Mouse (Mus musculus): ENCODE measurements around the gene Taar3. TPM values are rescaled to one million over a fixed set of nuclear protein-coding genes. Genes with fewer than 3 reads are reported as not detected.

Gene Taar3
- not detected in 2 replicates for polyA plus RNA-seq (2014; fragmentation: Nextera tagmentation; extraction: Ambion mirVana)

DNA sequence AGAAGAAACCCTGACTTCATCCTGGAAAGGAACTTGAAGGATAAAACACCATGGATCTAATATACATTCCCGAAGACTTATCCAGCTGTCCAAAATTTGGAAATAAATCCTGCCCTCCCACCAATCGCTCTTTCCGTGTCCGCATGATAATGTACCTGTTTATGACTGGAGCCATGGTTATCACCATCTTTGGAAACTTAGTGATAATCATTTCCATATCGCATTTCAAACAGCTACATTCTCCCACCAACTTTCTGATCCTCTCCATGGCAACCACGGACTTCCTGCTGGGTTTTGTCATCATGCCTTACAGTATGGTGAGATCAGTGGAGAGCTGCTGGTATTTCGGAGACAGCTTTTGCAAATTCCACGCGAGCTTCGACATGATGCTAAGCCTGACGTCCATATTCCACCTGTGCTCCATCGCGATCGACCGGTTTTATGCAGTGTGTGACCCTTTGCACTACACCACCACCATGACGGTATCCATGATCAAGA, at the start of gene Taar3:
Gene Taar3 (plus strand): TSS at position 51 of the 498 bp plus-strand sequence.
- Histone ChIP-seq H3K9ac (ENCODE audit: low read depth, low read length) (no peak within 1 kb of the TSS), H3K36me3 (ENCODE audit: control insufficient read depth, insufficient read depth, low read length) (no peaks in the 10 kb centered on the region), H3K27ac (ENCODE audit: low read depth, low read length) (no peak within 1 kb of the TSS), H3K4me3 (ENCODE audit: low read depth, low read length) (no peak within 1 kb of the TSS), H3K9me3 (replicated peaks; ENCODE audit: control insufficient read depth, low read length) (no peaks in the 10 kb centered on the region), H3K4me1 (ENCODE audit: control insufficient read depth, insufficient read depth, low read length) (no peaks in the 10 kb centered on the region), H3K4me2 (no peak within 1 kb of the TSS), H3K27me3 (ENCODE audit: control insufficient read depth, insufficient read depth, low read length) (no peaks in the 10 kb centered on the region)
- 83% methylated on average over 16 of the region's 16 CpGs for WGBS (ENCODE audit: insufficient replicate concordance)
- no peak for ATAC-seq (replicated peaks; ENCODE audit: insufficient number of reproducible peaks, low FRiP score, low TSS enrichment)

GRCm38 (mm10) chr10:23901119-23901518, 48.2 kb upstream of the Taar3 start:
- no peak for ATAC-seq (replicated peaks; ENCODE audit: insufficient number of reproducible peaks, low FRiP score, low TSS enrichment)
- no peaks in the 10 kb centered on the region for H3K9me3 ChIP-seq (replicated peaks; ENCODE audit: control insufficient read depth, low read length)
- no peak overlapping the region for H3K9ac ChIP-seq (ENCODE audit: low read depth, low read length)
- H3K27ac ChIP-seq (ENCODE audit: low read depth, low read length), result no peak overlapping the region
- H3K4me2 ChIP-seq, result no peak overlapping the region
- no peak overlapping the region for H3K4me3 ChIP-seq (ENCODE audit: low read depth, low read length)
- H3K4me1 ChIP-seq (ENCODE audit: control insufficient read depth, insufficient read depth, low read length), result no peaks in the 10 kb centered on the region
- 81% methylated on average over 3 of the region's 3 CpGs for WGBS (ENCODE audit: insufficient replicate concordance)
- no peaks in the 10 kb centered on the region for H3K36me3 ChIP-seq (ENCODE audit: control insufficient read depth, insufficient read depth, low read length)
- H3K27me3 ChIP-seq (ENCODE audit: control insufficient read depth, insufficient read depth, low read length), result no peaks in the 10 kb centered on the region

GRCm38 (mm10) chr10:23905661-23906060, 43.7 kb upstream of the Taar3 start:
- H3K4me1 ChIP-seq (ENCODE audit: control insufficient read depth, insufficient read depth, low read length), result no peaks in the 10 kb centered on the region
- no peaks in the 10 kb centered on the region for H3K27me3 ChIP-seq (ENCODE audit: control insufficient read depth, insufficient read depth, low read length)
- H3K9me3 ChIP-seq (replicated peaks; ENCODE audit: control insufficient read depth, low read length), result no peaks in the 10 kb centered on the region
- H3K9ac ChIP-seq (ENCODE audit: low read depth, low read length), result no peak overlapping the region
- no peak for ATAC-seq (replicated peaks; ENCODE audit: insufficient number of reproducible peaks, low FRiP score, low TSS enrichment)
- 80% methylated on average over 1 of the region's 1 CpGs for WGBS (ENCODE audit: insufficient replicate concordance)
- H3K27ac ChIP-seq (ENCODE audit: low read depth, low read length), result no peak overlapping the region
- H3K36me3 ChIP-seq (ENCODE audit: control insufficient read depth, insufficient read depth, low read length), result no peaks in the 10 kb centered on the region
- H3K4me2 ChIP-seq, result no peak overlapping the region
- no peak overlapping the region for H3K4me3 ChIP-seq (ENCODE audit: low read depth, low read length)

DNA sequence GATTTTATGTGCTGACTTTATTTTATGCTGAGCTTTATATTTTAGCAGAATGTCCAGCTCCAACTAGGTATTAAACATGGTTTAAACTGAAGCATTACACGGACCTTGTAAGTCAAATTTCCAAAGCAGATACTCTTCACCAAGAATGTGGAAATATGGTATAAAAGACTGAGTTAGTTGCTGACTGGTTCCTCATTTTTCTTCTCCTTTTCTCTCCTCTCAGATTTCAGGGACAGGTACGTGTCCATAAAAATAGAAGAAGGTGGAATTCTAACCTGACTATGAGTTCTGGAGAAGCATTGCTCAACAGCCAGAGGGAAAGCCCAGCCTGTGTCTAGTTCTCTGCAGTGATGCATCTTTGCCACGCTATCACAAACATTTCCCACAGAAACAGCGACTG, 29.3 kb upstream of the Taar3 start, which contains the start of gene Taar1:
Gene Taar1 (plus strand): TSS at position 301 of the 400 bp plus-strand sequence.
- no peaks in the 10 kb centered on the region for H3K4me1 ChIP-seq (ENCODE audit: control insufficient read depth, insufficient read depth, low read length)
- 82% methylated on average over 4 of the region's 4 CpGs for WGBS (ENCODE audit: insufficient replicate concordance)

DNA sequence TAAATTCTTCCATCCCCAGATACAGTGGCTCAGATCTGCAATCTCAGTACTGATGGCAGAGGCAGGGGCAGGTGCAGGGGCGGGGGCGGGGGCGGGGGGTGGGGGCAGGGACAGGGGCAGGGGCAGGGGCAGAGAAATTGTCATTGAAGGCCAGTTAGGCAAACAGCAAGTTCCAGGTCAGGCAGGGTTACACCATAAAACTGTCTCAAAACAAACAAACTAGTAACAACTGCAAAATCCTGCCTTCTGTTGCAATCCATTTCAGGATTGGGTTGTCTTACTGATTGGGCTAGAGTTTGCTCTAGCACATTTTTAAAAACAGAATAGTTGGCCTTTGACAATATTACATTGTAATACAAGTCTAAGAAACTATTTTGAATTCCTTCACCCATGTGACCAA, 26.9 kb upstream of the Taar3 start:
- H3K4me3 ChIP-seq (ENCODE audit: low read depth, low read length), result no peak overlapping the region
- 65% methylated on average over 3 of the region's 3 CpGs for WGBS (ENCODE audit: insufficient replicate concordance)
- H3K27ac ChIP-seq (ENCODE audit: low read depth, low read length), result no peak overlapping the region
- H3K4me2 ChIP-seq, result no peak overlapping the region
- no peaks in the 10 kb centered on the region for H3K4me1 ChIP-seq (ENCODE audit: control insufficient read depth, insufficient read depth, low read length)
- no peaks in the 10 kb centered on the region for H3K36me3 ChIP-seq (ENCODE audit: control insufficient read depth, insufficient read depth, low read length)
- no peak for ATAC-seq (replicated peaks; ENCODE audit: insufficient number of reproducible peaks, low FRiP score, low TSS enrichment)
- H3K9ac ChIP-seq (ENCODE audit: low read depth, low read length), result no peak overlapping the region
- no peaks in the 10 kb centered on the region for H3K27me3 ChIP-seq (ENCODE audit: control insufficient read depth, insufficient read depth, low read length)
- H3K9me3 ChIP-seq (replicated peaks; ENCODE audit: control insufficient read depth, low read length), result no peaks in the 10 kb centered on the region

More for the DNA sequence above, 29.3 kb upstream of the Taar3 start, which contains the start of gene Taar1:
- no peak within 1 kb of the TSS for H3K27ac ChIP-seq (ENCODE audit: low read depth, low read length)
- no peak within 1 kb of the TSS for H3K4me2 ChIP-seq
- H3K4me3 ChIP-seq (ENCODE audit: low read depth, low read length), result no peak within 1 kb of the TSS
- H3K36me3 ChIP-seq (ENCODE audit: control insufficient read depth, insufficient read depth, low read length), result no peaks in the 10 kb centered on the region
- H3K9me3 ChIP-seq (replicated peaks; ENCODE audit: control insufficient read depth, low read length), result no peaks in the 10 kb centered on the region
- no peak within 1 kb of the TSS for H3K9ac ChIP-seq (ENCODE audit: low read depth, low read length)
- ATAC-seq (replicated peaks; ENCODE audit: insufficient number of reproducible peaks, low FRiP score, low TSS enrichment), result no peak
- H3K27me3 ChIP-seq (ENCODE audit: control insufficient read depth, insufficient read depth, low read length), result no peaks in the 10 kb centered on the region

GRCm38 (mm10) chr10:23923941-23924340, 25.4 kb upstream of the Taar3 start:
- ATAC-seq (replicated peaks; ENCODE audit: insufficient number of reproducible peaks, low FRiP score, low TSS enrichment), result no peak
- no peaks in the 10 kb centered on the region for H3K9me3 ChIP-seq (replicated peaks; ENCODE audit: control insufficient read depth, low read length)
- WGBS (ENCODE audit: insufficient replicate concordance), result 81% methylated on average over 2 of the region's 2 CpGs

GRCm38 (mm10) chr10:23937613-23938012, 11.7 kb upstream of the Taar3 start:
- 52% methylated on average over 4 of the region's 4 CpGs for WGBS (ENCODE audit: insufficient replicate concordance)
- H3K9me3 ChIP-seq (replicated peaks; ENCODE audit: control insufficient read depth, low read length), result no peaks in the 10 kb centered on the region
- ATAC-seq (replicated peaks; ENCODE audit: insufficient number of reproducible peaks, low FRiP score, low TSS enrichment), result no peak
- no peak overlapping the region for H3K9ac ChIP-seq (ENCODE audit: low read depth, low read length)
- H3K4me1 ChIP-seq (ENCODE audit: control insufficient read depth, insufficient read depth, low read length), result no peaks in the 10 kb centered on the region
- H3K4me2 ChIP-seq, result no peak overlapping the region
- no peak overlapping the region for H3K27ac ChIP-seq (ENCODE audit: low read depth, low read length)
- H3K27me3 ChIP-seq (ENCODE audit: control insufficient read depth, insufficient read depth, low read length), result no peaks in the 10 kb centered on the region
- H3K36me3 ChIP-seq (ENCODE audit: control insufficient read depth, insufficient read depth, low read length), result no peaks in the 10 kb centered on the region
- H3K4me3 ChIP-seq (ENCODE audit: low read depth, low read length), result no peak overlapping the region

More at GRCm38 (mm10) chr10:23923941-23924340, 25.4 kb upstream of the Taar3 start:
- H3K36me3 ChIP-seq (ENCODE audit: control insufficient read depth, insufficient read depth, low read length), result no peaks in the 10 kb centered on the region
- no peak overlapping the region for H3K4me2 ChIP-seq
- no peak overlapping the region for H3K4me3 ChIP-seq (ENCODE audit: low read depth, low read length)
- no peak overlapping the region for H3K27ac ChIP-seq (ENCODE audit: low read depth, low read length)
- no peaks in the 10 kb centered on the region for H3K4me1 ChIP-seq (ENCODE audit: control insufficient read depth, insufficient read depth, low read length)
- H3K9ac ChIP-seq (ENCODE audit: low read depth, low read length), result no peak overlapping the region
- H3K27me3 ChIP-seq (ENCODE audit: control insufficient read depth, insufficient read depth, low read length), result no peaks in the 10 kb centered on the region

DNA sequence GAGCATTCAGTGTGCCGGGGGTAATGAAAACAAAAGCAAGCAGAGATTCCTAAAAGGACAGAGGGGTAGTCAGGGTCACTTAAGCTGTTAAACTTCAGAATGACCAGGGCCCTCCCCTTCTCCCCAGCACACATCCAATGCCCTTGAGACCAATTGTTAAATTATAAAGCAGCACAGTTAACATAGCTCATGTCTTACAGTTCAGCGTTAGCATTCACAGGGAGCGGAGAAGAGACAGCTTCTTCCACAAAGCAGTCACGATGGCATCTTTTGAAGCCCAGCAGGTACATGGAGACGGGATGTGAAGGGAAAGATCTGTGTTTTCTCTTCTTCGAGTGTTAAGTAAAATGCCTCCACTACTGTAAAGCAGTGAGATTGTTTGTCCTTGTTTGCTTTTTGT, 11.0 kb upstream of the Taar3 start, which contains the start of gene Taar2:
Gene Taar2 (plus strand): TSS at position 261 of the 400 bp plus-strand sequence.
- no peak within 1 kb of the TSS for H3K4me3 ChIP-seq (ENCODE audit: low read depth, low read length)

GRCm38 (mm10) chr10:23942465-23942864, 6.9 kb upstream of the Taar3 start:
- H3K27ac ChIP-seq (ENCODE audit: low read depth, low read length), result no peak overlapping the region
- ATAC-seq (replicated peaks; ENCODE audit: insufficient number of reproducible peaks, low FRiP score, low TSS enrichment), result no peak
- no peak overlapping the region for H3K4me2 ChIP-seq
- no peak overlapping the region for H3K4me3 ChIP-seq (ENCODE audit: low read depth, low read length)
- no peaks in the 10 kb centered on the region for H3K9me3 ChIP-seq (replicated peaks; ENCODE audit: control insufficient read depth, low read length)
- no peaks in the 10 kb centered on the region for H3K36me3 ChIP-seq (ENCODE audit: control insufficient read depth, insufficient read depth, low read length)
- no peaks in the 10 kb centered on the region for H3K4me1 ChIP-seq (ENCODE audit: control insufficient read depth, insufficient read depth, low read length)
- no peaks in the 10 kb centered on the region for H3K27me3 ChIP-seq (ENCODE audit: control insufficient read depth, insufficient read depth, low read length)
- no peak overlapping the region for H3K9ac ChIP-seq (ENCODE audit: low read depth, low read length)
- WGBS (ENCODE audit: insufficient replicate concordance), result 64% methylated on average over 5 of the region's 5 CpGs

More for the DNA sequence above, 11.0 kb upstream of the Taar3 start, which contains the start of gene Taar2:
- H3K9ac ChIP-seq (ENCODE audit: low read depth, low read length), result no peak within 1 kb of the TSS
- H3K27me3 ChIP-seq (ENCODE audit: control insufficient read depth, insufficient read depth, low read length), result no peaks in the 10 kb centered on the region
- no peaks in the 10 kb centered on the region for H3K9me3 ChIP-seq (replicated peaks; ENCODE audit: control insufficient read depth, low read length)
- H3K4me1 ChIP-seq (ENCODE audit: control insufficient read depth, insufficient read depth, low read length), result no peaks in the 10 kb centered on the region
- H3K36me3 ChIP-seq (ENCODE audit: control insufficient read depth, insufficient read depth, low read length), result no peaks in the 10 kb centered on the region
- no peak for ATAC-seq (replicated peaks; ENCODE audit: insufficient number of reproducible peaks, low FRiP score, low TSS enrichment)
- H3K4me2 ChIP-seq, result no peak within 1 kb of the TSS
- WGBS (ENCODE audit: insufficient replicate concordance), result 59% methylated on average over 6 of the region's 6 CpGs
- no peak within 1 kb of the TSS for H3K27ac ChIP-seq (ENCODE audit: low read depth, low read length)

All from heart, embryonic 11.5 days (tissue).